Mouse (Mus musculus): Measurements from ENCODE around the gene Chat.

Chat gene

GRCm38 (mm10) chr14:32465889-32466288 is at the start of gene Chat:
TSS of gene Chat (minus strand) at chr14:32465989.
- CTCF ChIA-PET: no interaction called here

GRCm38 (mm10) chr14:32513336-32514032 is 47.7 kb upstream of the Chat start, which contains the start of gene Ercc6:
TSS of gene Ercc6 (plus strand) at chr14:32513521.
- CTCF ChIA-PET: interaction anchor here (1.1 kb wide), 1 partner anchor 7 kb away, joined by 3 read pairs; no protein-coding TSS in a partner anchor

GRCm38 (mm10) chr14:32512912-32513311 is 47.1 kb upstream of the Chat start:
- CTCF ChIA-PET: no interaction called here

GRCm38 (mm10) chr14:32509443-32509961 is 43.7 kb upstream of the Chat start:
- CTCF ChIA-PET: no interaction called here

- CTCF ChIA-PET: no interaction called here
Measured at GRCm38 (mm10) chr14:32508105-32508835, 42.5 kb upstream of the Chat start.

- CTCF ChIA-PET: no interaction called here
Measured at GRCm38 (mm10) chr14:32507216-32507615, 41.4 kb upstream of the Chat start.

- CTCF ChIA-PET: interaction anchor here (0.9 kb wide), 1 partner anchor 8 kb away, joined by 3 read pairs; no protein-coding TSS in a partner anchor
Measured at GRCm38 (mm10) chr14:32506329-32506728, 40.5 kb upstream of the Chat start.

- CTCF ChIA-PET: no interaction called here
Measured at GRCm38 (mm10) chr14:32503897-32504296, 38.1 kb upstream of the Chat start.

GRCm38 (mm10) chr14:32502764-32503688 is 37.2 kb upstream of the Chat start:
- CTCF ChIA-PET: no interaction called here

- CTCF ChIA-PET: no interaction called here
Measured at GRCm38 (mm10) chr14:32501303-32501702, 35.5 kb upstream of the Chat start.

- CTCF ChIA-PET: no interaction called here
Measured at GRCm38 (mm10) chr14:32496115-32496850, 30.5 kb upstream of the Chat start.

GRCm38 (mm10) chr14:32492521-32492920 is 26.7 kb upstream of the Chat start:
- CTCF ChIA-PET: no interaction called here

- CTCF ChIA-PET: no interaction called here
Measured at GRCm38 (mm10) chr14:32482061-32482460, 16.3 kb upstream of the Chat start.

GRCm38 (mm10) chr14:32477581-32477980 is 11.8 kb upstream of the Chat start:
- CTCF ChIA-PET: no interaction called here

GRCm38 (mm10) chr14:32476559-32476958 is 10.8 kb upstream of the Chat start:
- CTCF ChIA-PET: no interaction called here

GRCm38 (mm10) chr14:32472996-32473395 is 7.2 kb upstream of the Chat start:
- CTCF ChIA-PET: no interaction called here

- CTCF ChIA-PET: no interaction called here
Measured at GRCm38 (mm10) chr14:32467606-32468005, 1.8 kb upstream of the Chat start.

- CTCF ChIA-PET: no interaction called here
Measured at GRCm38 (mm10) chr14:32465506-32465870, 301 bp downstream of the Chat start.

- CTCF ChIA-PET: no interaction called here
Measured at GRCm38 (mm10) chr14:32464601-32465505, 936 bp downstream of the Chat start, which contains the start of gene Slc18a3. TSS of gene Slc18a3 (minus strand) at chr14:32464850.

Data from spleen, embryonic (tissue).